Mouse (Mus musculus): Measurements from ENCODE around the gene Pigu.

Gene Pigu

DNA sequence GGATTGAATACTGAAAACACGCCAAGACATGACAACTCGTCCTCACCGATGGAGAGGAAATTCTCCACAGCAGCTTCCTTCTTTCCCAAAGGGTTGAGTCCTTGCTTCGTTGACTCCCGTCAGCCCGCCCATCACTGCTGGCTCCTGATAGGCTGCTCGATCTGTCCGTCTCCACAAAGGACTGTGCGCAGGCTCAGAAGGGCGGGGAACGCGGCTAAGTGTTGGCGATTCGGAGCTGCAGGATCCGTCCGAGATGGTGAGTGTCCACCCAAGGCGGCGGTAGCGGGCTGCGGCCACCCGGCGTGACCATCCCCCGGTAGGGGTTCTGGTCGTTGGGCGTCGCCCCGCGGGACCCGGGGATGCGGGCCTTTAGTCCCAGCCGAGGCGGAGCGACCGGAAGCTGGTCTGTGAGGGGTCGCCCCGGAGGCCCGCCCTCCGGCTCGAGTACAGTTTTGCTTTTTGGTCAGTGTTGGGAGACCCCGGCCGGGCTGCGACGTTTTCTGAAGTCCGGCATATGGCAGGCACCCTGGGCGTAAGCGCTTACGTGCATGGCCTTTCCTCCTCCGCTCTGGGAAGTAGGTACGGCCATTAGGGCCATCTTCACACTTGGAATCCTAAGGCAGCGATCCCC, 120.8 kb downstream of the Pigu start, which contains the start of gene Dynlrb1:
Dynlrb1 (plus strand) TSS at position 172 of the 631 bp plus-strand sequence.
- peak; percentile 97 to 99 for DNase-seq (ENCODE audit: low spot score in 2 of 2)

DNA sequence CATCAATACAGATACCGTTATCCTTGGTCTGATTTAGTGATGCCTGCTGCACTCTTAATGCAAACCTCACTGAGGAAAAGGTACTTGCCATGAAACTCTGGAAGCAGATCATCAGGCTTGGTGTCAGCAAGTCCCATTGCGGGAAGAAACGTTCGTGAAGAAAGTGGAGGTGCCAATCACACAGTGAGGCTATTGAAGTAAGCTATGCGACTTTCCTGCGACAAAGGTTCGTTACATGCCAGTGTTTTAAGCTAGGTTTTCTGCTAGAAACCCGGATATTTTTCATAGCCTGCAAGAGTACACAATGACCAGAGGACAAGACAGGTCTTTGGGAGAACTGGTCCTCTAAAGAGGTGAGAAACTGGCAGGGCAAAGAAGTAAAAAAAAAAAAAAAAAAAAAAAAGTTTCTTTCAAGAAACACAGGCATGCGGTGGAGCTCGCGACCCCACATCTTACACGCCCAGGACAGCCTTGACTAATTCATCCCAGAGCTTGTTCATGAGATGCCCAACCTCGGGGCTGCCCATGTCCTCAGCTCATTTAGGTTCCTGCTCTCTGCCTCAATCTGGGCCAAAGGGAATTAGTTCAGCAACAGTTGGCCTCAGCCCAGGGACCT, 121.4 kb downstream of the Pigu start:
- no peak for DNase-seq (ENCODE audit: low spot score in 2 of 2)

Data from spleen, postnatal 4 days (tissue).